Mouse (Mus musculus) ES-E14 (cell line): Measurements from ENCODE around the gene Fn1.

Source experiments
- CHD2 ChIP-seq: IDR thresholded peaks from 2 replicates; pipeline ENCODE4 v1.6.1; 2014; ENCODE audit warnings: mild to moderate bottlenecking, low read depth, low read length, inconsistent platforms
- MAFK ChIP-seq: IDR thresholded peaks from 2 replicates; pipeline ENCODE4 v1.6.1; 2014; ENCODE audit warnings: mild to moderate bottlenecking, low read depth, low read length, inconsistent platforms; ENCODE audit not compliant: insufficient read depth

- TF ChIP-seq MAFK (no peak), CHD2 (no peak)
Measured at GRCm38 (mm10) chr1:71593184-71593583, 59.8 kb downstream of the Fn1 start.
